Mouse (Mus musculus) stomach, embryonic 14.5 days (tissue): ENCODE measurements at regions not wholly inside any gene's neighbourhood (a gene's known extent, or its start where the extent isn't known, plus 50 kb on each side); places are given as distances from the start of the nearest gene placed in this dataset.

ENCODE experiments used
- ATAC-seq: fragments of 200-750 bp; cut with Nextera tagmentation; 2 replicates; pipeline ENCODE4 v1.8.0; 2017; ENCODE audit warnings: low read depth, moderate TSS enrichment; ENCODE audit not compliant: insufficient number of reproducible peaks, insufficient read depth, low FRiP score
- H3K27ac ChIP-seq: fragments of 300-500 bp; sonication (generic); 2 replicates; pipeline ENCODE4 v1.5.1; 2014; ENCODE audit warnings: mild to moderate bottlenecking, low read length, moderate library complexity, mixed read lengths
- H3K27me3 ChIP-seq: fragments of 300-500 bp; sonication (generic); 2 replicates; pipeline ENCODE4 v1.6.1; 2014; ENCODE audit warnings: low read length, control low read depth, mixed read lengths; ENCODE audit not compliant: control insufficient read depth, insufficient read depth
- H3K36me3 ChIP-seq: fragments of 300-500 bp; sonication (generic); 2 replicates; pipeline ENCODE4 v1.6.1; 2014; ENCODE audit warnings: mild to moderate bottlenecking, control low read depth, low read length, moderate library complexity, mixed read lengths; ENCODE audit not compliant: control insufficient read depth, insufficient read depth
- H3K4me1 ChIP-seq: fragments of 300-500 bp; sonication (generic); 2 replicates; pipeline ENCODE4 v1.6.1; 2014; ENCODE audit warnings: low read length, control low read depth, mixed read lengths; ENCODE audit not compliant: control insufficient read depth, insufficient read depth
- H3K4me2 ChIP-seq: fragments of 300-500 bp; sonication (generic); replicated peaks from 2 replicates; pipeline ENCODE4 v1.6.1; 2014; ENCODE audit warnings: low read depth, low read length, control low read depth
- H3K4me3 ChIP-seq: fragments of 300-500 bp; sonication (generic); 2 replicates; pipeline ENCODE4 v1.5.1; 2014; ENCODE audit warnings: low read depth, low read length, control low read depth
- H3K9ac ChIP-seq: fragments of 300-500 bp; sonication (generic); replicated peaks from 2 replicates; pipeline ENCODE4 v1.6.1; 2014; ENCODE audit warnings: low read depth, mild to moderate bottlenecking, control low read depth, low read length, moderate library complexity, mixed read lengths
- H3K9me3 ChIP-seq: fragments of 300-500 bp; sonication (generic); 2 replicates; pipeline ENCODE4 v1.6.1; 2016; ENCODE audit warnings: low read depth, low read length, control low read depth; ENCODE audit not compliant: control insufficient read depth
- WGBS: fragments of 180-500 bp; shearing (Covaris S2); extraction: QIAGEN DNeasy Blood & Tissue Kit; methylation state at CpG from one replicate; pipeline ENCODE4 v1.1.7; 2014; 5-methylcytosine and 5-hydroxymethylcytosine counted together

DNA sequence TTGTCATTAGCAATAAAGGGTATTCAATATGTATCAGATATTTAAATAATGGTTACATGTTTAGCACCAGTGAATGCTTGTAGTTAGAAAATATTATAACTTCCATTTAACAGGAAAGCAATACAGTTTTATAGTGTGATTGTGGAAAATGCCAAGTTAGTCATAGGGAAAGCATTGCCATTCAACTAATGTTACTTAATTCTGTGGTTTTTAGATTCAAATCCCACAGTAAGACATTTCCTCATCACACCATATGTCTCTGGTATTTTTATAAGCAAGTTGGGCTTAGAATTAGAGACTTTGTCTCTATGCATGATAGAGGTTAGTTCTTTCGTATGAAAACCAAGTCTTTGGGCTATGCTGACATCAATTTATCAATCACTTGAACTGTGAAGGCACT, 133.0 kb downstream of the Prr30 start:
- Histone ChIP-seq H3K9me3 (no peaks in the 10 kb centered on the region), H3K4me3 (no peak overlapping the region), H3K4me2 (no peak overlapping the region), H3K27me3 (no peaks in the 10 kb centered on the region), H3K9ac (no peak overlapping the region), H3K36me3 (no peaks in the 10 kb centered on the region), H3K4me1 (no peaks in the 10 kb centered on the region), H3K27ac (no peak overlapping the region)
- WGBS, result 79% methylated on average over 1 of the region's 1 CpGs
- no peak for ATAC-seq

DNA sequence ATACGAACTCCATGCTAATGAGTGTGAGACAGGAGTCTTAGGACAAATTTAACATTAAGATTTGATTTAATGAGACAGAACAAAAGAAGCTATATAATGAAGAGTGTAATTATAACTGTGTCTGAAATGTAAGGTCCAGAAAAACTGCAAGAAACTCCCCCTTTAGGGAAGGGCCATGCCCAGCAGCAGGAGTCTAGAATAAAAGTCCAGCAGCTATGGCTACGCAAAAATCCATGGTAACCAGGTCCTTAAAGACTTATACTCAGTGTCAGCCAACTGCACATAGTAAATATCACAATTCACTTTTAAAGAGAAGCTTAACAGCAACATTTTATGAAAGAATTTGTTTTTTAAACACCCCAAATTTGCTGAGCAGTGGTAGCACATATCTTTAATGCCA, 143.3 kb downstream of the Prr30 start:
- H3K4me2 ChIP-seq, result no peak overlapping the region
- H3K4me1 ChIP-seq, result no peaks in the 10 kb centered on the region
- no peak overlapping the region for H3K27ac ChIP-seq
- WGBS, result 94% methylated on average over 2 of the region's 2 CpGs
- no peak for ATAC-seq
- H3K9me3 ChIP-seq, result no peaks in the 10 kb centered on the region
- H3K36me3 ChIP-seq, result no peaks in the 10 kb centered on the region
- H3K9ac ChIP-seq, result no peak overlapping the region
- no peaks in the 10 kb centered on the region for H3K27me3 ChIP-seq
- H3K4me3 ChIP-seq, result no peak overlapping the region

DNA sequence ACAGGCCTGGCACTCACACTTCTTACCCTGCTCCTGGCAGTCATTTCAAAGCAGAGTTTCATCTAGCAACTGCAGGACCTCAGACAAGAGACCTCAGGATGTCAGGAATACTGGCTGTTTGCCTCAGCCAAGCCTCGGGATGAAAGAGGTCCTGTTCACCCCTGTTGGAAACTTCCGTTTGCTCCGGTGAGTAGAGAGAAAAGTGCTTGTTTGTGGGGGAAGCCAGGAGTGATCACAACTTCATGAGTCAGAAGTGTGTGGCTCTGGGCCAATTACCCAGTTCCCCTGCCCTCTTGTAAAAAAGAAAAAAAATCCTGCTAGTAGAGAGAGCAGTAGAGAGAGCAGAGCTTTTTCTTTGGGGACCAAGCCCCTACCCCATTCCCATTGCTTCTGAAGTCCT, 144.2 kb downstream of the Prr30 start:
- Histone ChIP-seq H3K27me3 (no peaks in the 10 kb centered on the region), H3K4me2 (no peak overlapping the region), H3K9me3 (no peaks in the 10 kb centered on the region), H3K4me3 (no peak overlapping the region), H3K4me1 (no peaks in the 10 kb centered on the region), H3K36me3 (no peaks in the 10 kb centered on the region), H3K9ac (no peak overlapping the region), H3K27ac (no peak overlapping the region)
- ATAC-seq, result no peak; the same call in 1 of the 2 replicates
- WGBS, result 32% methylated on average over 3 of the region's 3 CpGs

DNA sequence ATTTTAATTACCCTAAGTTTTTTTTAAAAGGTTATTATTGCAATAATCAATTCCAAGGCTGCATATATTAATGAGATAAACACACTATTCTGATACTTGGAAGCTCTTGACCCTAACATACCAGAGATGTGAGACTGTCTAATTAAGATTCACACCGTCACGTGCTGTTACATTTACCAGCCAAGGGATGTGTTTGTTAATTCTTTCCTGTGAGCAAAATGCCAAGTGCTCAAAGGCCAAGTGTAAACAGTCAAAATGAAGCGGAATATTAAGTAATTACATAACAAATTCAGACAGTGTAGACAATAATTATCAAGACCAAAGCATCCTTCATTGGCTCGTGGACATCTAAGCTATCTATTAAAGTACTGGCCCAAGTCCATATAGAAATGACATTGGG, 145.3 kb downstream of the Prr30 start:
- Histone ChIP-seq H3K9me3 (no peaks in the 10 kb centered on the region), H3K27ac (no peak overlapping the region), H3K4me2 (no peak overlapping the region), H3K27me3 (no peaks in the 10 kb centered on the region), H3K4me1 (no peaks in the 10 kb centered on the region), H3K4me3 (no peak overlapping the region), H3K9ac (no peak overlapping the region), H3K36me3 (no peaks in the 10 kb centered on the region)
- WGBS, result 83% methylated on average over 4 of the region's 4 CpGs
- ATAC-seq, result no peak

DNA sequence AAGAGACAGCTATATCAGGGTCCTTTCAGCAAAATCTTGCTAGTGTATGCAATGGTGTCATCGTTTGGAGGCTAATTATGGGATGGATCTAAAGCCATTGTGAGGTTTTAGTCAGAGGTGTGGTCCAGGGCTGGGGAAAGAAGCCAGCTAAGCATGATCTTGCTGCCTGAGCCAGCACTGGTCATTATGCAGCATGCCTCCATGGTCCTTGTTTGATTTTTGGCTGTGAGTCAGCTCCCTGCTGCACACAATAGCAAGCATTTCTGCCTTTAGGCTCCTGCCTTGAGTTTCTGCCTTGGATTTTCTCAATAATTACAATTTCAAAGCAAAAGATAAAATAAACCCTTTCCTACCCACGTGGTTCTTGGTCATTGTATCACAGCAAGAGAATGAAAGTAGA, 147.4 kb downstream of the Prr30 start:
- Histone ChIP-seq H3K9ac (no peak overlapping the region), H3K9me3 (no peaks in the 10 kb centered on the region), H3K4me3 (no peak overlapping the region), H3K4me1 (no peaks in the 10 kb centered on the region), H3K27ac (no peak overlapping the region), H3K27me3 (no peaks in the 10 kb centered on the region), H3K4me2 (no peak overlapping the region), H3K36me3 (no peaks in the 10 kb centered on the region)
- WGBS, result 54% methylated on average over 2 of the region's 2 CpGs
- ATAC-seq, result no peak

DNA sequence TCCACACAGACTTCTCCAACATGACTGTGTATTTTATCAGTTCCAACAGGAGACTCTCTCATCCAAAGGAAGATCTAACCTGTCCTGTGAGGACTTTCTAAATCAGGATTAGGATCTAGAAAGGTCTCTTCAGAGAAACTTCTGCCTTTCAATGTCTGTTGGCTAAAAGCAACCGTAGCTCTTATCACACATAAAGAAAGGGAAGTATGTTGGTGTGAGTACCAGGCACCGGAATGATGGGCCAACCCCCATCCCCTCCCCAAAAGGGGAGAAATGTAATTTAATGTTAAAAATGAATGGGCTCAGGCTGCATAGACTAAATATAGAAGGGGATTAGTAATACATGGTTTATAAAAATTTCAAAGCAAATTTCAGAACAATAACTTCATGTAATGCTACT, 149.9 kb downstream of the Prr30 start:
- Histone ChIP-seq H3K9me3 (no peaks in the 10 kb centered on the region), H3K36me3 (no peaks in the 10 kb centered on the region), H3K27ac (no peak overlapping the region), H3K27me3 (no peaks in the 10 kb centered on the region), H3K9ac (no peak overlapping the region), H3K4me1 (no peaks in the 10 kb centered on the region), H3K4me3 (no peak overlapping the region), H3K4me2 (no peak overlapping the region)
- ATAC-seq, result no peak
- 83% methylated on average over 2 of the region's 2 CpGs for WGBS

DNA sequence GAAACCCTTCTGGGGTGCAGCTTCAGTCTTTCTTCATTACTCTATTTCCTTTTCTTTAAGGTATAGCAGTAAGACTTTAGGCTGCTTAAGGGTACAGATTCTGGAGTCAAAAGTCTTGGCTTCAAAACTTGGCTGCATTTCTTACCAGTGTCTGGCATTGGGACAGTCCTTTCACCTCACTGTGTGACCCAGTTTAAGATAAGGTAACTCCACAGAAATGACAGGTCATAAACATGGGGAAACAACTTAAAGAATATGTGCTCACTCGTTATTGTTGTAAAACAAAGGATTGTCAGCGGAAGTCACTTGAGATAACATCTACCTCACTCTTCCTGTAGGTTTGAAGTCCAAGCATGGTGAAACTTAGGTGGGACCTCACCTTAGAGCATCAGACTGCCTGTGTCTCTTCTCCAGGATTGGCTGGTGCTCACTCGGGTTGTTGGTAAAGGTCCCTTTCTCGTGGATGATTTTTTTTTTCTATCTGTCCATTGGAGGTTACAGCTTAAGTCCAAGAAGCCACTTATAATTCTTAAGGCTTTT, 150.4 kb downstream of the Prr30 start:
- Histone ChIP-seq H3K4me1 (no peaks in the 10 kb centered on the region), H3K36me3 (no peaks in the 10 kb centered on the region), H3K27ac (no peak overlapping the region), H3K9me3 (no peaks in the 10 kb centered on the region), H3K27me3 (no peaks in the 10 kb centered on the region), H3K4me2 (no peak overlapping the region), H3K9ac (no peak overlapping the region), H3K4me3 (no peak overlapping the region)
- no peak for ATAC-seq
- WGBS, result 83% methylated on average over 4 of the region's 4 CpGs

DNA sequence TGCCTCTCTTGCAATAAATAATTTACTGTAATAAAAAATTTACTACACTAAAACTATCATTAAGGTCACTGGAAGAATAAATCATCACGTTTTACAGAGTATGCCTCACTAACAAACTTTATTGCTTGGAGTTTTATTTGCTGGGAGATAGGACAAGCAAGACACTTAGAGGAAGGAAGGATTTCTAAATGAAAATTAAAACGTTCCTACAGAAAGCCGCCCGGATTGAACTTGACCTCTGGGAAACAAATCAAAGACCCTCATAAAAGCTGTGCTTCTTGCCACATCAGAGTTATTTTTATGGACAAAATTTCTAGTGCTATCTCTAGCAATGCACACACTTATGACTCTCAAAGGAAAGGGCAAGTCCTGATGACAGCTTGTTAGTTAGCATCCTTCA, 156.6 kb downstream of the Prr30 start:
- 60% methylated on average over 4 of the region's 4 CpGs for WGBS
- no peaks in the 10 kb centered on the region for H3K27me3 ChIP-seq
- H3K36me3 ChIP-seq, result no peaks in the 10 kb centered on the region
- H3K27ac ChIP-seq, result no peak overlapping the region
- no peaks in the 10 kb centered on the region for H3K9me3 ChIP-seq
- H3K4me2 ChIP-seq, result no peak overlapping the region
- H3K9ac ChIP-seq, result no peak overlapping the region
- no peak for ATAC-seq
- H3K4me1 ChIP-seq, result no peaks in the 10 kb centered on the region
- no peak overlapping the region for H3K4me3 ChIP-seq

DNA sequence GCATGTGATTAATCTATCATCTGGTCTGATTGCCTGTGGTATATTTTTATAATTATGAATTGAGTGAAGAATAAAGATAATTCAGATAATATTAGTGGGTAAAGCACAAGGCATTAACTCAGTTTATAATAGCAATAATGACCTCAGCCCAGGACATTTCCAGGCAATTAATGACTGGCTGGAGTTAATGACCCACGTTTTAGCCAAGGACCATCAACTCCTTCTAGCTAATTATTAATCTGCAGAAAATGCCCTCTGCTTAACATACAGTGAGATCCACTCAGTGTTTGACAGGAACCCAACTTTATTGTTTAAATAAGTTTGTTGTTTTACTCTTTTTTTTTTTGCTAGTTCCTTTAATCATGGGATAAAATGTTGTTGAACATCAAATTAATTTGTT, 199.1 kb downstream of the Prr30 start:
- Histone ChIP-seq H3K9ac (no peak overlapping the region), H3K27ac (no peak overlapping the region), H3K4me1 (no peaks in the 10 kb centered on the region), H3K36me3 (no peaks in the 10 kb centered on the region), H3K4me3 (no peak overlapping the region), H3K4me2 (no peak overlapping the region), H3K9me3 (no peaks in the 10 kb centered on the region), H3K27me3 (no peaks in the 10 kb centered on the region)
- WGBS, result 40% methylated on average over 1 of the region's 1 CpGs
- ATAC-seq, result no peak
